Mouse (Mus musculus) megakaryocyte, embryonic 14.5 days (primary cell): Measurements from ENCODE around the gene Ugdh.

Source experiments
- FLI1 ChIP-seq: IDR thresholded peaks from 2 replicates; pipeline ENCODE4 v1.6.1; 2012; ENCODE audit warnings: low read length, inconsistent platforms, mixed read lengths
- GATA1 ChIP-seq: IDR thresholded peaks from 3 replicates; pipeline ENCODE4 v1.6.1; 2012; ENCODE audit warnings: mixed read lengths, low read length, inconsistent platforms, borderline replicate concordance

- TF ChIP-seq GATA1 (no peak), FLI1 (no peak)
These were observed at the start of gene Ugdh for GRCm38 (mm10) chr5:65435806-65436561.
